Mouse (Mus musculus) ES-Bruce4 (cell line): ENCODE data around the gene Hs2st1.

Experiments
- EP300 ChIP-seq: IDR thresholded peaks from 2 replicates; pipeline ENCODE4 v1.6.1; 2011; ENCODE audit warnings: low read depth, low read length; ENCODE audit not compliant: insufficient read depth
- POLR2A ChIP-seq: IDR thresholded peaks from one replicate; pipeline ENCODE4 v1.8.1; 2011; ENCODE audit warnings: low read length; ENCODE audit not compliant: insufficient read depth

GRCm38 (mm10) chr3:144399358-144400096 lies 170.5 kb downstream of the Hs2st1 start:
- TF ChIP-seq POLR2A (no peak), EP300 (no peak)
